Mouse (Mus musculus): Measurements from ENCODE around the gene Tjap1.

GRCm38 (mm10) chr17:46265502-46265901 is 17.3 kb downstream of the Tjap1 start:
- no peak for TF ChIP-seq GATA1 (IDR thresholded peaks at IDR 0.05; ENCODE audit: borderline replicate concordance, low read length)
- no peak for TF ChIP-seq FLI1 (IDR thresholded peaks at IDR 0.05; ENCODE audit: low read length)
